Mouse (Mus musculus) lung, postnatal 0 days (tissue): ENCODE data around the gene Gm1123.

Experiments used
- CTCF ChIP-seq: IDR thresholded peaks from 2 replicates; pipeline ENCODE4 v1.5.1; 2016; ENCODE audit warnings: antibody characterized with exemption, mild to moderate bottlenecking
- EP300 ChIP-seq: IDR thresholded peaks from 2 replicates; pipeline ENCODE4 v1.6.1; 2016; ENCODE audit warnings: antibody characterized with exemption, mild to moderate bottlenecking, control low read depth

- TF ChIP-seq EP300 (no peak), CTCF (no peak)
Observed at GRCm38 (mm10) chr9:98973561-98973960, 62.0 kb downstream of the Gm1123 start.
